Mouse (Mus musculus): Measurements from ENCODE around the gene Tbc1d23. TPM values are rescaled to one million over a fixed set of nuclear protein-coding genes. Genes with fewer than 3 reads are reported as not detected.

Gene Tbc1d23
- total RNA-seq, 2 experiments from 2014 or later, result 27.8 to 28.6 TPM

DNA sequence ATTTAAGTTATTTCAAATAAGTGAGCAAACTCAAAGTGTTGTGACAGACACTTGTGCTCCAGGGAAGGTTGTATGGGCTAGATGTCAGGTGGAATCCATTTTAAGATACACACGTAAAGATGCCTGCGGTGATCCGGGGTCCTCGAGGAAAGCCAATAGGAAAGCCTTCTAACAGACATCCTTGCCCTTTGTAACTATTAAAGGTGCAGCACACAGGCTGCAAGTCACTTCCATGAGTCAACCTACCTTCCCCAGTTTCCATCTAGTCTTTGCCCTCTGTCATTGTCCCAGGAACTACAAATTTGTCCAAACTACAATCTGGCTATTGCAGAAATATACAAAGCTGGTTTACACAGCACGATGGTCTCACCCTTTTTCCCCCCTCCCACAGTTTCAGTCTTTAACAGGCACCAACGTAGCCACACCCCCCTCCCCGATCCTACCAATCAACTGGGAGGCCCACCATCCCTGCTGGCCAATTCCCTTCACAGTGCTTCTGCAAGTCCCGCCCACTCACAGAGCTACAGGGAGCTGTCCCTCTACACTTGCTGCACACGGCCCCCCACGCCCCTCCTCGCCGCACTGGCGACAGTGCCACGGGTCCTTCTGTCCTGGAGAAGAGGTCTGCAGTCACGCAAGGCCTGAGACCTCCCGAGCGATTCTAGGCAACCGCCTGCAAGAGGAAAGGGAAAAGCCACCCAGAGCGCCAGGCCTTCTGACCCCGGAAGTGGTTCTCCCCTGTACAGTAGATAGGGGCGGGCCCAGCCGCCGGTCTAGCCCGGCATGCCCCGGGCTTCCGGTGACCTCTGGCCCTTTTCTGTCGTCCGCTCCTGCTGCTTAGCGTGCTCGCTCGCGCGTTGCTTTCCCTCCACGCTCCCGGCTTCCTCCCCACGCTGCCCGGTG is 110.1 kb downstream of the Tbc1d23 start, which contains the start of gene Tomm70a:
Gene Tomm70a (plus strand): TSS at position 791 of the 903 bp plus-strand sequence.
- intact Hi-C loops (cut with DNase I), result loop anchor here (2.0 kb wide), 1 partner anchor 48 kb away; no protein-coding TSS in a partner anchor
- peak; percentile 90 to 93 for DNase-seq

Other genes with a start within 250 kb of the Tbc1d23 start
- gene Tmem45a2, start 160.1 kb downstream of the Tbc1d23 start, total RNA-seq (2021), result not detected
- 10 to 100 TPM; 45.8 to 50.0 TPM for gene Tomm70a, start 109.8 kb downstream of the Tbc1d23 start, total RNA-seq (2021)
- 10 to 100 TPM; 29.9 to 32.1 TPM for gene Nit2, start 64.2 kb downstream of the Tbc1d23 start, total RNA-seq (2021)
- not detected for gene Tmem30c, start 61.4 kb upstream of the Tbc1d23 start, total RNA-seq (2021)
- 10 to 100 TPM; 40.8 to 45.8 TPM for gene Filip1l, start 121.6 kb upstream of the Tbc1d23 start, total RNA-seq (2021)

Data from heart, postnatal 14 days (tissue).